Mouse (Mus musculus): ENCODE data around the gene Grik3.

- TF ChIP-seq POLR2A (IDR thresholded peaks at IDR 0.05; ENCODE audit: low read depth, low read length), result no peak
- no peak for TF ChIP-seq MYC (IDR thresholded peaks at IDR 0.05; ENCODE audit: low read depth, low read length)
These were observed 55.3 kb downstream of the Grik3 start for GRCm38 (mm10) chr4:125545768-125546220.

Measured in CH12.LX (cell line).